Comparison of ENCODE assay signal across 20 mouse cellular contexts in genomic region chr1:125475961-125476682, GRCm38 (mm10). TPM values are rescaled to one million over a fixed set of nuclear protein-coding genes. Genes with fewer than 3 reads are reported as not detected.
DNase-seq lines count a peak whose midpoint lies in the region; ATAC-seq lines count a peak whose summit lies in the region.
"Had no signal": no experiment of that assay in that cellular context is flagged by ENCODE, and none has a peak within 500 bp of the region (broad histone marks: within the 10 kb centered on the region; RNA-seq: fewer than 3 reads in every experiment).

No protein-coding gene starts in this region.

- peak; percentile 52 to 76 for ATAC-seq in hematopoietic stem cell, adult 5-6 weeks (replicated peaks in 1 of 2; ENCODE audit: insufficient read depth in 1 of 2, low FRiP score in 2 of 2, low TSS enrichment in 1 of 2, low read depth in 1 of 2, poor library complexity in 2 of 2, severe bottlenecking in 2 of 2)
- ATAC-seq in megakaryocyte-erythroid progenitor cell, adult 5-6 weeks (replicated peaks; ENCODE audit: low FRiP score, low TSS enrichment, poor library complexity, severe bottlenecking), result peak; percentile 81
- ATAC-seq: forebrain, embryonic 13.5 days; hindbrain, postnatal 0 days had no signal

- peak; percentile 7 for DNase-seq in adrenal gland, postnatal 10 days
- DNase-seq in adrenal gland, postnatal 25 days, result no peak
- peak; percentile 65 for DNase-seq in 3T3-L1 (ENCODE audit: low read depth, low spot score)
- no peak for DNase-seq in spleen, postnatal 4 days (ENCODE audit: low spot score in 2 of 2)
- no peak for DNase-seq in thymus, postnatal 10 days (ENCODE audit: low spot score in 2 of 2)
- no peak for DNase-seq in lung, postnatal 36 days
- DNase-seq: B cell, adult 2 months; cerebellum, postnatal 10 days; embryo, embryonic 11 days; gastrocnemius, postnatal 14 days; heart, postnatal 4 days; kidney, adult 8-10 months; kidney, postnatal 36 days; lung, adult 18-20 months; lung, postnatal 4 days; thymus, adult 2 months had no signal

RNA-seq across cellular contexts. Expression of gene Actr3, which starts 40.6 kb away (rescaled TPM):
- total RNA-seq in adrenal gland, postnatal 10 days (2021), result 100 to 1,000 TPM; 184 to 187 TPM
- total RNA-seq in adrenal gland, postnatal 25 days (2021), result 133 and 164 TPM in 2 replicates
- total RNA-seq in hematopoietic stem cell, adult 5-6 weeks (2017), result 606 and 717 TPM in 2 replicates
- total RNA-seq in megakaryocyte-erythroid progenitor cell, adult 5-6 weeks (2014; fragmentation: Nextera tagmentation), result 137 and 149 TPM in 2 replicates
- total RNA-seq in megakaryocyte-erythroid progenitor cell, adult 5-6 weeks (2017), result 314 and 445 TPM in 2 replicates

Comparison
In these comparisons a context has a peak if more than half of its experiments do, and no peak if none do; other contexts are left out.
1. DNase-seq: peak in adrenal gland, postnatal 10 days (single experiment) and 3T3-L1 (single experiment); none in adrenal gland, postnatal 25 days (single experiment), spleen, postnatal 4 days (0 of 2), thymus, postnatal 10 days (0 of 2) and lung, postnatal 36 days (single experiment).